Comparison of ENCODE assay signal across 23 mouse cellular contexts in the genomic region with DNA sequence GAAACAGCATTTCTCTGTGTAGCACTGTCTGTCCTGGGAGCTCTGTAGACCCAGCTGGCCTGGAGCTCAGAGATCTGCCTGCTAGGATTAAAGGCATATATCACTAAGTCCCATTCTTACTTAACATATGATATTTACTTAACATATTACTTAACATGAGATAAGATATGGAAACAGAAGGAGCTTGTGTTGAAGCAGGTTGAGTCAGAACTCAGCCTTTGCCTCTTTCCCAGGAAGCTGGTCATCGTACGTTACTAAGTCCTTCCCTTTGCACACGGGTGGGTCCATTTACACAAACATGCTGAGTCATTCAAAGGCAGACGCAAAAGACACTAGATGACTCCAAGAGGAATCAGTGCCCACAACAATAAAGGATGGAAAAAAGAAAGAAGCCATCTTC. TPM values are rescaled to one million over a fixed set of nuclear protein-coding genes. Genes with fewer than 3 reads are reported as not detected.
DNase-seq lines count a peak whose midpoint lies in the region; ATAC-seq and TF ChIP-seq lines count a peak whose summit lies in the region.
"Had no signal": no experiment of that assay in that cellular context is flagged by ENCODE, and none has a peak within 500 bp of the region (broad histone marks: within the 10 kb centered on the region; RNA-seq: fewer than 3 reads in every experiment).

No protein-coding gene starts in this region.

- H3K9me3 ChIP-seq in MEL (replicated peaks; ENCODE audit: insufficient read depth, low read length) = no peaks in the 10 kb centered on the region
- H3K9me3 ChIP-seq in intestine, embryonic 14.5 days (ENCODE audit: control insufficient read depth, low read length) = no peaks in the 10 kb centered on the region
- H3K9me3 ChIP-seq in stomach, embryonic 16.5 days (replicated peaks; ENCODE audit: control insufficient read depth, low read length) = no peaks in the 10 kb centered on the region
- H3K9me3 ChIP-seq in forebrain, embryonic 14.5 days (replicated peaks; ENCODE audit: control insufficient read depth, low read length) = no peaks in the 10 kb centered on the region
- H3K9me3 ChIP-seq: forebrain, embryonic 13.5 days; heart, embryonic 10.5 days; hindbrain, embryonic 10.5 days; limb, embryonic 10.5 days; liver, embryonic 15.5 days; midbrain, embryonic 13.5 days had no signal

- H3K27ac ChIP-seq in MEL (ENCODE audit: control insufficient read depth, low read depth, low read length) = no peak overlapping the region
- H3K27ac ChIP-seq in intestine, embryonic 14.5 days (ENCODE audit: low read depth) = no peak overlapping the region
- H3K27ac ChIP-seq in stomach, embryonic 16.5 days (ENCODE audit: low read length) = no peak overlapping the region
- no peak overlapping the region for H3K27ac ChIP-seq in forebrain, embryonic 14.5 days (ENCODE audit: low read depth, low read length)
- H3K27ac ChIP-seq: forebrain, embryonic 13.5 days; gastrocnemius, adult 2 months; heart, embryonic 10.5 days; hindbrain, embryonic 10.5 days; hindbrain, postnatal 0 days; limb, embryonic 10.5 days; liver, embryonic 15.5 days; midbrain, embryonic 13.5 days had no signal

- TF ChIP-seq RAD21 in MEL (IDR thresholded peaks at IDR 0.05; ENCODE audit: low read depth, low read length) = no peak

- TF ChIP-seq CTCF in MEL (IDR thresholded peaks at IDR 0.05 in 2 of 3, conservative IDR thresholded peaks at IDR 0.05 in 1 of 3; ENCODE audit: control insufficient read depth in 1 of 3, insufficient read depth in 1 of 3, low read depth in 2 of 3, low read length in 3 of 3, poor library complexity in 1 of 3, severe bottlenecking in 1 of 3) = no peak

- no peak overlapping the region for H3K4me3 ChIP-seq in MEL (ENCODE audit: control insufficient read depth in 1 of 2, insufficient read depth in 1 of 2, low read depth in 2 of 2, low read length in 2 of 2)
- no peak overlapping the region for H3K4me3 ChIP-seq in intestine, embryonic 14.5 days (ENCODE audit: low read depth, low read length)
- no peak overlapping the region for H3K4me3 ChIP-seq in stomach, embryonic 16.5 days (replicated peaks; ENCODE audit: low read length)
- no peak overlapping the region for H3K4me3 ChIP-seq in forebrain, embryonic 14.5 days (ENCODE audit: low read depth, low read length)
- H3K4me3 ChIP-seq: forebrain, embryonic 13.5 days; gastrocnemius, adult 2 months; heart, embryonic 10.5 days; hindbrain, embryonic 10.5 days; limb, embryonic 10.5 days; liver, embryonic 15.5 days; midbrain, embryonic 13.5 days had no signal

- peaks cover 7 to 23% of the 10 kb centered on the region in 2 experiments for H3K36me3 ChIP-seq in MEL (ENCODE audit: control insufficient read depth in 1 of 2, insufficient read depth in 2 of 2, low read length in 2 of 2)
- H3K36me3 ChIP-seq in intestine, embryonic 14.5 days (ENCODE audit: control insufficient read depth, insufficient read depth, low read length) = peaks cover 30% of the 10 kb centered on the region
- H3K36me3 ChIP-seq in stomach, embryonic 16.5 days (ENCODE audit: control insufficient read depth, insufficient read depth, low read length) = peaks cover 15% of the 10 kb centered on the region
- H3K36me3 ChIP-seq in forebrain, embryonic 14.5 days (ENCODE audit: control insufficient read depth, insufficient read depth, low read length) = peaks cover 41% of the 10 kb centered on the region

- no peak overlapping the region for H3K9ac ChIP-seq in MEL (ENCODE audit: control insufficient read depth, low read depth, low read length, poor library complexity, severe bottlenecking)
- H3K9ac ChIP-seq in intestine, embryonic 14.5 days (ENCODE audit: low read length) = no peak overlapping the region
- no peak overlapping the region for H3K9ac ChIP-seq in stomach, embryonic 16.5 days (ENCODE audit: low read length)
- H3K9ac ChIP-seq in forebrain, embryonic 14.5 days (ENCODE audit: low read length) = no peak overlapping the region
- H3K9ac ChIP-seq: forebrain, embryonic 13.5 days; liver, embryonic 15.5 days; midbrain, embryonic 13.5 days had no signal

- DNase-seq in 416B (ENCODE audit: low read depth) (peak; percentile 89), MEL (ENCODE audit: low read depth, low spot score) (peak; percentile 39)
- DNase-seq in intestine, embryonic 14.5 days (ENCODE audit: low spot score) = no peak
- DNase-seq in forebrain, embryonic 14.5 days (ENCODE audit: low spot score) = no peak
- no peak for DNase-seq in right cerebral cortex, postnatal 36 days (ENCODE audit: low spot score in 2 of 2)
- DNase-seq in kidney, adult 9 months = no peak
- DNase-seq: adrenal gland, postnatal 14 days; cerebellum, adult 9-10 months; gastrocnemius, adult 2 months; kidney, adult 2 months; kidney, postnatal 10 days; liver; lung, postnatal 10 days; spleen, adult 18-20 months; thymus, adult 2 months had no signal

- no peaks in the 10 kb centered on the region for H3K79me2 ChIP-seq in MEL (ENCODE audit: control insufficient read depth, insufficient read depth, low read length, poor library complexity)

- no peak overlapping the region for H3K4me2 ChIP-seq in intestine, embryonic 14.5 days (ENCODE audit: low read length)
- H3K4me2 ChIP-seq in stomach, embryonic 16.5 days (ENCODE audit: low read depth, low read length) = no peak overlapping the region
- no peak overlapping the region for H3K4me2 ChIP-seq in forebrain, embryonic 14.5 days (ENCODE audit: low read length)
- H3K4me2 ChIP-seq: forebrain, embryonic 13.5 days; liver, embryonic 15.5 days; midbrain, embryonic 13.5 days had no signal

- 0 out of 4 replicates have a peak, but pooled peaks of 1 of the 2 experiments have one; percentile 6 for TF ChIP-seq EP300 in MEL (IDR thresholded peaks at IDR 0.05; ENCODE audit: low read depth in 1 of 2, low read length in 2 of 2)

- ATAC-seq in intestine, embryonic 14.5 days (replicated peaks; ENCODE audit: low FRiP score, low TSS enrichment, low read depth) = peak; percentile 75
- peak; percentile 90 for ATAC-seq in stomach, embryonic 16.5 days (ENCODE audit: insufficient read depth, low FRiP score)
- no peak for ATAC-seq in forebrain, embryonic 14.5 days
- ATAC-seq: forebrain, embryonic 13.5 days; hindbrain, postnatal 0 days; midbrain, embryonic 13.5 days had no signal

- whole genome bisulfite sequencing in intestine, embryonic 14.5 days = 53% methylated on average over 4 of the region's 4 CpGs
- WGBS in stomach, embryonic 16.5 days = 46% methylated on average over 4 of the region's 4 CpGs
- WGBS in forebrain, embryonic 14.5 days = 91% methylated on average over 4 of the region's 4 CpGs

- peaks cover 9 to 11% of the 10 kb centered on the region in 2 experiments for H3K4me1 ChIP-seq in MEL (ENCODE audit: control insufficient read depth in 1 of 2, insufficient read depth in 2 of 2, low read length in 2 of 2)
- no peaks in the 10 kb centered on the region for H3K4me1 ChIP-seq in intestine, embryonic 14.5 days (replicated peaks; ENCODE audit: control insufficient read depth, insufficient read depth, low read length)
- H3K4me1 ChIP-seq in stomach, embryonic 16.5 days (ENCODE audit: control insufficient read depth, insufficient read depth, low read length) = no peaks in the 10 kb centered on the region
- H3K4me1 ChIP-seq in forebrain, embryonic 14.5 days (ENCODE audit: control insufficient read depth, insufficient read depth, low read length) = no peaks in the 10 kb centered on the region
- H3K4me1 ChIP-seq: forebrain, embryonic 13.5 days; hindbrain, embryonic 10.5 days; limb, embryonic 10.5 days; midbrain, embryonic 13.5 days had no signal

- TF ChIP-seq POLR2A in MEL (IDR thresholded peaks at IDR 0.05; ENCODE audit: control insufficient read depth in 1 of 2, insufficient read depth in 1 of 2, low read depth in 1 of 2, low read length in 2 of 2, poor library complexity in 1 of 2) = no peak

- no peaks in the 10 kb centered on the region for H3K27me3 ChIP-seq in MEL (ENCODE audit: control insufficient read depth in 1 of 2, insufficient read depth in 2 of 2, low read length in 2 of 2)
- no peaks in the 10 kb centered on the region for H3K27me3 ChIP-seq in intestine, embryonic 14.5 days (replicated peaks; ENCODE audit: control insufficient read depth, insufficient read depth, low read length)
- no peaks in the 10 kb centered on the region for H3K27me3 ChIP-seq in stomach, embryonic 16.5 days (ENCODE audit: control insufficient read depth, insufficient read depth, low read length)
- no peaks in the 10 kb centered on the region for H3K27me3 ChIP-seq in forebrain, embryonic 14.5 days (replicated peaks; ENCODE audit: control insufficient read depth, insufficient read depth, low read length)
- H3K27me3 ChIP-seq: forebrain, embryonic 13.5 days; liver, embryonic 15.5 days; midbrain, embryonic 13.5 days had no signal

TF ChIP-seq in MEL, 35 proteins besides CTCF, POLR2A, EP300 and RAD21:
- TF ChIP-seq RCOR1 (IDR thresholded peaks at IDR 0.05; ENCODE audit: low read depth, low read length) (no peak), ZC3H11A (IDR thresholded peaks at IDR 0.05; ENCODE audit: low read depth, low read length) (no peak), SMC3 (IDR thresholded peaks at IDR 0.05; ENCODE audit: low read depth, low read length) (no peak), ETS1 (IDR thresholded peaks at IDR 0.05; ENCODE audit: low read depth, low read length) (no peak), ZNF384 (IDR thresholded peaks at IDR 0.05; ENCODE audit: low read depth, low read length) (no peak), USF1 (IDR thresholded peaks at IDR 0.05; ENCODE audit: low read depth, low read length) (no peak), CHD2 (IDR thresholded peaks at IDR 0.05; ENCODE audit: low read length) (no peak), MEF2A (IDR thresholded peaks at IDR 0.05; ENCODE audit: extremely low read depth, insufficient replicate concordance, low read depth, low read length, poor library complexity, severe bottlenecking) (no peak)

RNA-seq across cellular contexts. Expression of gene Fbxo33, which starts 20.8 kb away (rescaled TPM):
- total RNA-seq in MEL (2012; rRNA removed) = 35.3 and 40.0 TPM in 2 replicates
- 10 to 100 TPM in 1 of 2 experiments, not detected in 1; 20.8 TPM for polyA plus RNA-seq in MEL (2012; ENCODE audit: insufficient read depth in 1 of 2, insufficient read length in 2 of 2, low read depth in 1 of 2, low replicate concordance in 2 of 2, missing spikeins in 1 of 2)
- polyA plus RNA-seq in intestine, embryonic 14.5 days (2014; fragmentation: Nextera tagmentation; extraction: Ambion mirVana) = 8.5 and 10.0 TPM in 2 replicates
- 3.5 and 4.8 TPM in 2 replicates for polyA plus RNA-seq in stomach, embryonic 16.5 days (2015; fragmentation: Nextera tagmentation; extraction: Ambion mirVana)
- polyA plus RNA-seq in forebrain, embryonic 14.5 days (2014; fragmentation: Nextera tagmentation; extraction: Ambion mirVana) = 6.4 and 7.1 TPM in 2 replicates

Comparison
In these comparisons a context has a peak if more than half of its experiments do, and no peak if none do; other contexts are left out.
1. DNase-seq: peak in 416B (single experiment) and MEL (single experiment); none in intestine, embryonic 14.5 days (single experiment), forebrain, embryonic 14.5 days (single experiment), right cerebral cortex, postnatal 36 days (0 of 2) and kidney, adult 9 months (single experiment).